Mouse (Mus musculus): ENCODE measurements around the gene Pitpnm2. TPM values are rescaled to one million over a fixed set of nuclear protein-coding genes. Genes with fewer than 3 reads are reported as not detected.
"Not testable (repeated sequence)": the region's sequence is repeated elsewhere in the genome, so short reads cannot be mapped to it uniquely, and the experiment has no call there.

Pitpnm2 gene
- polyA plus RNA-seq, 1 experiment from 2014 or later, result 1.3 TPM

DNA sequence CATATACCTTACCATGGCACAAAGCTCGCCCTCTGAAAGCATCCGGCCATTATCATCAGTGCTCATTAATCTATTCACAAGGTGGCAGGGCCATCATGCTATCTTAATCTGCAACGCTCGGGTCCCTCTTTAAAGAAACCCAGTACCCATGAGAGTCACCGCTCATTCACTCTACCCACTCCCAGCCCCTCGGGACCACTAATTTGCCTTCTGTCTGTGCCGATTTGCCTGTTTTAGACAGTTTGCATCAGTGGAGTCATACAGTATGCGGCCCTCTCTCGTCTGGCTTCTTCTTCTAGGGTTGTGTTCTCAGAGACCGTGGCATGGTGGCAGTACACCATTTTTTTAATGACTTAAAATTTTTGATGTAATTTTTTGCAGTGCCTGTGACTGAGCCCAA is 30.1 kb downstream of the Pitpnm2 start:
- H3K36me3 ChIP-seq, result 0 out of 2 replicates have a peak, but pooled peaks cover 12% of the 10 kb centered on the region
- ATAC-seq (ENCODE audit: low read depth), result no peak
- no peaks in the 10 kb centered on the region for H3K27me3 ChIP-seq
- no peak for DNase-seq
- H3K4me2 ChIP-seq, result no peak overlapping the region
- no peak overlapping the region for H3K9ac ChIP-seq
- peaks cover 53% of the 10 kb centered on the region for H3K4me1 ChIP-seq (replicated peaks)
- 79% methylated on average over 10 of the region's 10 CpGs for WGBS (ENCODE audit: insufficient replicate concordance)
- H3K9me3 ChIP-seq (replicated peaks), result no peaks in the 10 kb centered on the region
- no peak overlapping the region for H3K27ac ChIP-seq
- no peak overlapping the region for H3K4me3 ChIP-seq (replicated peaks)

DNA sequence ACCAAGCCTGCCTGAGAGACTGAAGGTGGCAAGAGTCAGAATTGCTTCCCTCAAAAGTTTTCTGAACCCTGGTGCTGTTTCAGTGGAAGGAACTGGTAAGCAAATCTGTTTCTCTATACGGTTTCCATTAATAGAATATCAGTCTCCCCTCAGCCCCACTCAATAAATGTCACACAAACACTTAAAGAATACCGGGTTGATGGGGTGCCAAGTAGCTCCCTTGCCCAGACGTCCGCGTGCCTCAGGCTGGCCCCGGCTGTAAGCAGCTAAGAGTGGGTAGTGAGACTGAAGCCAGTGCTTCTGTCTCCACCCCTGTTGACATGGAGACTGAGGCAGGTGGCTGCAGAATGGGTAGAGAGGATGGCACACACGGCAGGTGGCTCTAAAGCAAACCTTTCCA is 30.6 kb downstream of the Pitpnm2 start:
- H3K27ac ChIP-seq, result no peak overlapping the region
- no peaks in the 10 kb centered on the region for H3K9me3 ChIP-seq (replicated peaks)
- DNase-seq, result no peak
- H3K4me3 ChIP-seq (replicated peaks), result no peak overlapping the region
- WGBS (ENCODE audit: insufficient replicate concordance), result 82% methylated on average over 7 of the region's 7 CpGs
- peaks cover 53% of the 10 kb centered on the region for H3K4me1 ChIP-seq (replicated peaks)
- H3K27me3 ChIP-seq, result no peaks in the 10 kb centered on the region
- no peak overlapping the region for H3K9ac ChIP-seq
- no peak overlapping the region for H3K4me2 ChIP-seq
- 0 out of 2 replicates have a peak, but pooled peaks cover 12% of the 10 kb centered on the region for H3K36me3 ChIP-seq
- no peak for ATAC-seq (ENCODE audit: low read depth)

DNA sequence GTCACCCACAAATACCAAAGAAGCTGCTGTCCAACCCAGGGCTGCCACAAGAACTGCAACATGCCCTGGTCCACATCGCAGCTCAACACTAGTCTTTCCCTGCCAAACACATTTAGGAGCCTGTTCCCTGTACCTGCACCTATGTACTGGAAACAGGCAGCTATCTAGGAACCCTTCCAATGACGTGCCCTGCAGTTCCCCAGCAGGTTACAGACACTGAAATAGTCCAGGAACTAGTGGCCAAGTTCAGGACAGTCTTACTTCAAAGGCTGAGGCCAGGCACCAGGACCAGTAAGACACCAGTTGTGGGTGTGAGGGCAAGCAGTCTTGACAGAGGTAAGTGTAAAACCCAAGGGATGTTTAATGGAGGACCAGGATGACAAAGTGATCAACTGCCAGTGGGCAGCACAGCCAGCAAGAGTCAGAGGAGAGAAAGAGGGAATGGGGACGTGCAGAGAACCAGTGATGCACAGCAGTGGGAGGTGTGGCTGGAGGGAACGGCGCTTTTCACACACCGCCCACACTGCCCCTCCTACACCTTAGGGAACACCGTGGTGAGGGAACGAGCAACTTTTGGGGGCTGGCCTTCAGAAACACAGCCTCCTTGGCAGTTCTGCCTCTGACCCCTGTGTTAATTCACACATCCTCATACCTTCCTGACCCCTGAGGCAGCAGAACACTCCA is 31.9 kb downstream of the Pitpnm2 start:
- Histone ChIP-seq H3K27me3 (no peaks in the 10 kb centered on the region), H3K4me1 (replicated peaks) (peaks cover 65% of the 10 kb centered on the region), H3K9ac (no peak overlapping the region), H3K4me2 (no peak overlapping the region), H3K27ac (no peak overlapping the region), H3K36me3 (peaks cover 21% of the 10 kb centered on the region; the same call in 1 of the 2 replicates), H3K9me3 (replicated peaks) (no peaks in the 10 kb centered on the region), H3K4me3 (replicated peaks) (no peak overlapping the region)
- DNase-seq (no peak), ATAC-seq (ENCODE audit: low read depth) (no peak)
- WGBS (ENCODE audit: insufficient replicate concordance), result 49% methylated on average over 8 of the region's 8 CpGs

DNA sequence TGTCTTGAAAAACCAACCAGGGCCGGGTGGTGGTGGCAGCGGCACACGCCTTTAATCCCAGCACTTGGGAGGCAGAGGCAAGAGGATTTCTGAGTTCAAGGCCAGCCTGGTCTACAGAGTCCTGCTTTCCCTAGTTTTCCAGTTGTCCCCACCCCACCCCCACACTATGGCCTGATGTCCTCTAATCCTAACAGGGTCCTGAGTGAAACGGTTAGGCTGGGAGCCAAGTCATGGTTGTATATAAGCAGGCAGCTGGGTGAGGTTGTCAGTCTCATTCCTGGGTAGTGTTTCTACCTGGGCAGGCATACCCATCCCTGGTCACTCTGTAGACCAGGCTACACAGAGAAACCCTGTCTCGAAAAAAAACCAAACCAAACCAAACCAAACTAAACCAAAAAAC is 32.5 kb downstream of the Pitpnm2 start:
- DNase-seq; ATAC-seq (ENCODE audit: low read depth); H3K4me2 ChIP-seq; H3K27ac ChIP-seq; H3K9me3 ChIP-seq (replicated peaks); H3K27me3 ChIP-seq; H3K4me3 ChIP-seq (replicated peaks); H3K9ac ChIP-seq: not testable (repeated sequence)
- 79% methylated on average over 5 of the region's 5 CpGs for WGBS (ENCODE audit: insufficient replicate concordance)
- Histone ChIP-seq H3K4me1 (replicated peaks) (peaks cover 65% of the 10 kb centered on the region), H3K36me3 (peaks cover 21% of the 10 kb centered on the region; the same call in 1 of the 2 replicates)

DNA sequence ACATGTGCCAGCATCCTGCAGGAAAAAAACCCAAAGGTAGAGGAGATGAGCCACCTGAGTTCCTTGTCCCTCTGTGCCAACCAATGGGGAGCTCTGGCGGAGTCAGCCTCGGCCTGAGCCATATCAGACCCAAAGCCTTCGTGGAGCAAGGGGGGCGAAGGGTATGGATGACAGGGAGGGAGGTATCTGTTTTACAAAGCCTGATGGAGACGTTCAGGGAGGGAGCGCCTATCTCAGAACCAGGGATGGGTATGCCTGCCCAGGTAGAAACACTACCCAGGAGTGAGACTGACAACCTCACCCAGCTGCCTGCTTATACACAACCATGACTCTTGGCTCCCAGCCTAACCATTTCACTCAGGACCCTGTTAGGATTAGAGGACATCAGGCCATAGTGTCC is 33.2 kb downstream of the Pitpnm2 start:
- Histone ChIP-seq H3K27me3 (no peaks in the 10 kb centered on the region), H3K4me3 (replicated peaks) (no peak overlapping the region), H3K27ac (no peak overlapping the region), H3K36me3 (peaks cover 21% of the 10 kb centered on the region; the same call in 1 of the 2 replicates), H3K9me3 (replicated peaks) (no peaks in the 10 kb centered on the region), H3K4me1 (replicated peaks) (peaks cover 63% of the 10 kb centered on the region), H3K9ac (no peak overlapping the region), H3K4me2 (no peak overlapping the region)
- DNase-seq (no peak), ATAC-seq (ENCODE audit: low read depth) (no peak)
- WGBS (ENCODE audit: insufficient replicate concordance), result 68% methylated on average over 6 of the region's 6 CpGs

DNA sequence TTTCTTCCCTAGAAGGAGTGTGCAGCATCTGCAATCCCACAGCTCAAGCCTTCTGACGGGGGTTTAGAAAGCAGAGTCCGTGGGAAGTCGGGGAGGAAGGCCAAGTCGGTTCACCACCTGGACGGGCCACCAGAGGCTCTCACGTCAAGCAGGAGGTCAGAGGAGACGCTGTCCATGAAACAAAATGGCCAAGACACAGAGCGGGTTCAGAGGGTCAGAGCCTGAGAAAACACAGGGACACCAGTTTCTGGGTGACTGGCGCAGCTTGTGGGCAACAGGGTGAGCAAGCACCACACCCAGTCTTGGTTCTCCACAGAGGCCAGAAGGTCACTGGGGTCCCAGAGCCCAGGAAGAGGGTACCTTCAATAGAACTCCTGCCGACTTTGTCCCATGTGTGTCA is 33.9 kb downstream of the Pitpnm2 start:
- 77% methylated on average over 10 of the region's 10 CpGs for WGBS (ENCODE audit: insufficient replicate concordance)
- peak overlapping the region; percentile 36; the same call in 1 of the 2 replicates for H3K27ac ChIP-seq
- no peaks in the 10 kb centered on the region for H3K9me3 ChIP-seq (replicated peaks)
- no peak for ATAC-seq (ENCODE audit: low read depth)
- H3K4me2 ChIP-seq, result no peak overlapping the region
- H3K27me3 ChIP-seq, result no peaks in the 10 kb centered on the region
- no peak overlapping the region for H3K9ac ChIP-seq
- H3K4me1 ChIP-seq (replicated peaks), result peaks cover 63% of the 10 kb centered on the region
- DNase-seq, result no peak
- H3K36me3 ChIP-seq, result peaks cover 21% of the 10 kb centered on the region; the same call in 1 of the 2 replicates
- H3K4me3 ChIP-seq (replicated peaks), result no peak overlapping the region

DNA sequence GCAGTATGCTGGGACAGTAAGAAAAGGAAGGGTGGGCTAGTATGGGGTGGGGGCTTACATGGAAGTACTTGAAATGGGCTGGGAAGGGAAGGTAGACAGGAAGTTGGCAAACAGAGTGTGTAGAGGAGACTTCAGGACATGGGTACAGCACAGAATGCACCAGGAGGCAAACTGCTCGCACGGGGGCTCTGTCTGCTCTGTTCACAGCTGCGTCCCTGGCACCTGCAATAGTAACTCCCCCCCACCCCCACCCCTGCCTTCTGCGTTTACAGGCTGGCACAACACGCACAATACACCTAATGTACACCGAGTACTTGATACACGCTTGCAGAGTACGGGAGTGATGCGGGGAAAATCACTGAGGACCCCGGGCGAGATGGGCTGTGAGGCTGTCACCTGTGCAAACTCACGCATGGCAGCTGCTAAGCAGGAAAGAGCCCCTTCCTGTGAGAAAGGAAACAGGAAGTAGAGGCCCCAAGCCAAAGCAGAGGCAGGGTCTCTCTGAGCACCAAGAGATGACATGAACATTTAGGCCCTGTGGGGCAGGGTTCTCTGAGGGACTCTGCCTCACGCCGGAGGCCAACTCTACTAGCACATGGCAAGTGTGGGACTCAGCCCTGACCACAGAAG is 34.9 kb downstream of the Pitpnm2 start:
- Histone ChIP-seq H3K27ac (peak overlapping the region; percentile 60), H3K4me2 (no peak overlapping the region), H3K4me1 (replicated peaks) (peaks cover 72% of the 10 kb centered on the region), H3K27me3 (no peaks in the 10 kb centered on the region), H3K9ac (no peak overlapping the region), H3K4me3 (replicated peaks) (no peak overlapping the region), H3K9me3 (replicated peaks) (no peaks in the 10 kb centered on the region), H3K36me3 (peaks cover 21% of the 10 kb centered on the region; the same call in 1 of the 2 replicates)
- DNase-seq (no peak), ATAC-seq (ENCODE audit: low read depth) (no peak)
- WGBS (ENCODE audit: insufficient replicate concordance), result 46% methylated on average over 14 of the region's 14 CpGs

GRCm38 (mm10) chr5:124213588-124214469 is 35.7 kb downstream of the Pitpnm2 start:
- DNase-seq (no peak), ATAC-seq (ENCODE audit: low read depth) (no peak)
- WGBS (ENCODE audit: insufficient replicate concordance), result 44% methylated on average over 13 of the region's 13 CpGs
- Histone ChIP-seq H3K4me2 (no peak overlapping the region), H3K4me3 (replicated peaks) (no peak overlapping the region), H3K9me3 (replicated peaks) (no peaks in the 10 kb centered on the region), H3K27ac (peak overlapping the region; percentile 60), H3K9ac (no peak overlapping the region), H3K36me3 (peaks cover 21% of the 10 kb centered on the region; the same call in 1 of the 2 replicates), H3K4me1 (replicated peaks) (peaks cover 75% of the 10 kb centered on the region), H3K27me3 (no peaks in the 10 kb centered on the region)

- WGBS (ENCODE audit: insufficient replicate concordance), result 83% methylated on average over 2 of the region's 2 CpGs
- ATAC-seq (ENCODE audit: low read depth) (no peak), DNase-seq (no peak)
- H3K36me3 ChIP-seq, result peaks cover 23% of the 10 kb centered on the region; the same call in 1 of the 2 replicates
- no peaks in the 10 kb centered on the region for H3K9me3 ChIP-seq (replicated peaks)
- H3K4me3 ChIP-seq (replicated peaks), result no peak overlapping the region
- no peak overlapping the region for H3K9ac ChIP-seq
- H3K27ac ChIP-seq, result no peak overlapping the region
- H3K4me1 ChIP-seq (replicated peaks), result peaks cover 87% of the 10 kb centered on the region
- no peak overlapping the region for H3K4me2 ChIP-seq
- H3K27me3 ChIP-seq, result no peaks in the 10 kb centered on the region
Measured at GRCm38 (mm10) chr5:124211669-124212068, 37.9 kb downstream of the Pitpnm2 start.

DNA sequence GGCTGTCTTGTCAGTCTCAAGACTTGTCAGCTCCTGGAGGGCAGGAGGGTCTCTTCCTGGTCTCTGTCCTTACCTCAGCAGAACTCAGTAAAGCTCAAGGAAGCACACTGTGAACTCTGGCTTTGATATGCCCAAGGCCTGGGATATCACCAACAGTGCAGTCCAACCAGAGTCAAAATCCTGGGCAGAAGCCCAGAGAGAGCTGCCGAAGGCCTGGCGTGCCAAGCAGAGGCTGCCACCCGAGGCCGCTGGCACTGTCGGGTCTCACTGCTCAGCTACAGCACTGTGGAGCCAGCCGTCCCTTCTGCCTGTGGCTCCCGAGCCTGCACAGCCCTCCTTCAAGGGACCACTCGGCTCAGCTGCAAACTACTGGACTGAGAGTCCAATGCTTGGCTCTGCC is 38.3 kb downstream of the Pitpnm2 start:
- no peaks in the 10 kb centered on the region for H3K9me3 ChIP-seq (replicated peaks)

More for the DNA sequence above, 38.3 kb downstream of the Pitpnm2 start:
- Histone ChIP-seq H3K4me2 (no peak overlapping the region), H3K36me3 (peaks cover 23% of the 10 kb centered on the region; the same call in 1 of the 2 replicates), H3K27me3 (no peaks in the 10 kb centered on the region), H3K4me3 (replicated peaks) (no peak overlapping the region), H3K27ac (no peak overlapping the region), H3K4me1 (replicated peaks) (peaks cover 90% of the 10 kb centered on the region), H3K9ac (no peak overlapping the region)
- WGBS (ENCODE audit: insufficient replicate concordance), result 79% methylated on average over 8 of the region's 8 CpGs
- ATAC-seq (ENCODE audit: low read depth) (no peak), DNase-seq (no peak)
